Mouse (Mus musculus): ENCODE results near the gene Klhl21. TPM values are rescaled to one million over a fixed set of nuclear protein-coding genes. Genes with fewer than 3 reads are reported as not detected.
"Not testable (repeated sequence)": the region's sequence is repeated elsewhere in the genome, so short reads cannot be mapped to it uniquely, and the experiment has no call there.

Klhl21 gene
- polyA plus RNA-seq, 1 experiment, result 33.8 TPM

DNA sequence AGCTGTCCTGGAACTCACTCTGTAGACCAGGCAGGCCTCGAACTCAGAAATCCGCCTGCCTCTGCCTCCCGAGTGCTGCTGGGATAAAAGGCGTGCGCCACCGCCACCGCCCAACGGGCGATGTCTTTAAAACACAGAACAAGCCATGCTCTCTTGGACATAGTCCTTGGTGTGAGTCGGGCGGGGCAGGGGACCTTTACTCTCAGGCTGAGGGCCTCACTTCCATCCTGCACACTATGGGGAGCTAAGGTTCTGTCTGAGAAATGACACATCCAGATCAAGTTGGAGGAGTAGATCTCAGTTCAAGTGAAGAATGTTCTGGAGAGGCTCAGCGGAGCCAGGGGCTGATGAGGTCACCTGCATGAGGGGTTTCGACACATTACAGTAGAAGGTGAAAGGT is 24.3 kb downstream of the Klhl21 start:
- TF ChIP-seq CTCF (IDR thresholded peaks at IDR 0.05; ENCODE audit: borderline replicate concordance, control insufficient read depth, extremely low read depth, insufficient read depth, low read length, poor library complexity) (no peak), POLR2A (IDR thresholded peaks at IDR 0.05; ENCODE audit: control insufficient read depth, extremely low read depth, insufficient read depth, low read length, poor library complexity) (no peak)
- Histone ChIP-seq H3K36me3 (ENCODE audit: control insufficient read depth, insufficient read depth, low read length) (no peaks in the 10 kb centered on the region), H3K27ac (ENCODE audit: control insufficient read depth, insufficient read depth, low read length) (no peak overlapping the region), H3K27me3 (ENCODE audit: control insufficient read depth, insufficient read depth, low read length) (no peaks in the 10 kb centered on the region), H3K4me3 (ENCODE audit: control insufficient read depth, insufficient read depth, low read length) (no peak overlapping the region), H3K4me1 (replicated peaks; ENCODE audit: control insufficient read depth, insufficient read depth, low read length) (peaks cover 4% of the 10 kb centered on the region)
- no peak for DNase-seq
- 97% methylated on average over 13 of the region's 13 CpGs for WGBS

DNA sequence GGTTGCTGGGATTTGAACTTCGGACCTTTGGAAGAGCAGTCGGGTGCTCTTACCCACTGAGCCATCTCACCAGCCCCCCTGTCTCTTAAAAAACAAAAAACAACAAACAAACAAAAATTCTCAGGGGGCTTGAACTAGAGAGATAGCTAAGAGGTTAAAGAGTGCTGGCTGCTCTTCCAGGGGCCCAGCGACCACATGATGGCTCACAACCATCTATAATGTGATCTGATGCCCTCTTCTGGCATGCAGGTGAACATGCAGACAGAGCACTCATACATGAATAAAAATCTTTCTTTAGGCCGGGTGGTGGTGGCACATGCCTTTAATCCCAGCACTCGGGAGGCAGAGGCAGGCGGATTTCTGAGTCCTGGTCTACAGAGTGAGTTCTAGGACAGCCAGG is 27.9 kb downstream of the Klhl21 start:
- H3K4me1 ChIP-seq (replicated peaks; ENCODE audit: control insufficient read depth, insufficient read depth, low read length), result peaks cover 18% of the 10 kb centered on the region
- not testable (repeated sequence) for H3K27me3 ChIP-seq (ENCODE audit: control insufficient read depth, insufficient read depth, low read length); H3K36me3 ChIP-seq (ENCODE audit: control insufficient read depth, insufficient read depth, low read length); DNase-seq; H3K27ac ChIP-seq (ENCODE audit: control insufficient read depth, insufficient read depth, low read length); H3K4me3 ChIP-seq (ENCODE audit: control insufficient read depth, insufficient read depth, low read length)
- WGBS, result 91% methylated on average over 6 of the region's 6 CpGs

DNA sequence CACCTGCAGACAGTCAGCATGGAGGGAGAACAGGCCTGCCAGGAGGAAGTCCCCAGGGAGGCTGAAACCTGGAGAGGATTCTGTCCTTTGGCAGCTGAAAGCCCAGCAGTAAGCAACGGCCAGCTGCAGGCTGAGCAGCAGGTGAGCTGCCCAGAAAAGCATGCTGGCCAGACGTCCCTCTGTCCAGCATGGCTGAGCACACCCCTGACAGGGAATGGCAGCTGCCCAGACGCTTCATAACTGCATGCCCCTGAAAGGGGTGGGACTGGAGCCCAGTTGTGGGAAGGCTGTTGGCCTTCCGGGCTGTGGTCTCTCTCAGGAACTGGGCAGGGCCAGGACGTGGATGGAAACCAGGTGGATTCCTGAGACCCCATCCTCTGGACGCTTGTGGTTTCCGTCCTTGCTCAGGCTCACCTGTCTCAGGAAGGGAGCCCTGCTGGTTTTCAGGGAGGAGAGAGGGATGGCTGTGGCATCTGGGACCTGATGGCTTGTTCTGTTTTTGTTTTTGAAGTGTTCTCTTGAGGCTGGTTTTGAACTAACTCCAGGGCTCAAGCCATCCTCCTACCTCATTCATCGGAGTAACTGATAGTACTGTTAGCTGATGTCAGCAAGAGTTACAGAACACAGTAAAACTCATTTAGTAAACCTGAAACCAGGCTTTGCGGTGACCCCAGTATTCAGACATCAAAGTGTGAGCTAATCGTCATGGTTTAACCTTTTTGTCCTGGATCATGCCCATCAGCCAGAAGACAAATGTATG is 29.8 kb downstream of the Klhl21 start, which contains the start of gene Tas1r1:
Tas1r1 (minus strand) TSS at position 344 of the 760 bp plus-strand sequence.
- Histone ChIP-seq H3K36me3 (ENCODE audit: control insufficient read depth, insufficient read depth, low read length) (0 out of 2 replicates have a peak, but pooled peaks cover 4% of the 10 kb centered on the region), H3K4me1 (replicated peaks; ENCODE audit: control insufficient read depth, insufficient read depth, low read length) (peaks cover 18% of the 10 kb centered on the region), H3K4me3 (ENCODE audit: control insufficient read depth, insufficient read depth, low read length) (peak within 1 kb of the TSS; percentile 59), H3K27me3 (ENCODE audit: control insufficient read depth, insufficient read depth, low read length) (no peaks in the 10 kb centered on the region), H3K27ac (ENCODE audit: control insufficient read depth, insufficient read depth, low read length) (no peak within 1 kb of the TSS)
- no peak for DNase-seq
- no peak for TF ChIP-seq POLR2A (IDR thresholded peaks at IDR 0.05; ENCODE audit: control insufficient read depth, extremely low read depth, insufficient read depth, low read length, poor library complexity)
- no peak for TF ChIP-seq CTCF (IDR thresholded peaks at IDR 0.05; ENCODE audit: borderline replicate concordance, control insufficient read depth, extremely low read depth, insufficient read depth, low read length, poor library complexity)
- 23% methylated on average over 10 of the region's 10 CpGs for WGBS

DNA sequence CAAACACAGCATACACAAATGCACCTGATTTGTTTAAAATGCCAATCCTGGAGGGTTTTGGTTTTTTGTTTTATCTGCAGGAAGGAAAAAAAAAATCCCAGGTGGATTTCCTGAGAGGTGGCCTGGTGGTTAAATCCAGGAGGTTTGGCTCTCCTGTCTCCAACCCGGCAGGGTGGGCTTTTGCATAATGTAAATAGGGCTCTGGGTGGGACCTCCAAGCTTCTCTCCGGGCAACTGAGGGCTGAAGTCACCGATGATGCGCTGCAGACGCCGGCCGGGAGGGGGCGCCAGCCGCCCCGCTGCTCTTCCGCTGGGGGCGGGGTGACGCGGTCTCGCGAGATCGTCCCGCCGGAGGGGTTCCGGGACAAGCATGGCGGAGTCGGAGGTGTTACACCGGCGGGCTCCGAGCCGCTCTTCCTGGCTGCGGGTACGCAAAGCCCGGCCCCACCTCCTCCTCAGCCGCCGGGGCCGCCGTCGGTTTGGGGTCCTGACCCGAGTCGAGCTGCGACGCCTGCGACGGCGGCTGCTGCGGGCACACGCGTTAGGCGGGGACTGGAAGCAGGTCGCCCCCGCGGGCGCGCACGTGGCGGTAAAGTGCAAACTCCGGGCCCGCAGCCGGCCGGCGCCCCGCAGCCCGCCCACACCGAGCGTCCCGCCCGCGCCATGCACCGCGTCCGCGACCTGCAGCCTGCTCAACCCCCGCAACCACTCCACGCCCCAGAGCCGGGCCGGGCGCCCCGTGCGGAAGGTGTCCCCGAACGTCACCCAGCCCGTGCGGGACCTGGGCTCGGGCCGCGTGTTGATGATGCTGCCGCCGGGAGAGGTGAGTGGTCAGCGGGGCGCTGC is 30.6 kb downstream of the Klhl21 start, which contains the start of gene Nol9:
Nol9 (plus strand) TSS at position 337 of the 846 bp plus-strand sequence.
- peaks cover 18% of the 10 kb centered on the region for H3K4me1 ChIP-seq (replicated peaks; ENCODE audit: control insufficient read depth, insufficient read depth, low read length)
- peak; percentile 98 for TF ChIP-seq CTCF (IDR thresholded peaks at IDR 0.05; ENCODE audit: borderline replicate concordance, control insufficient read depth, extremely low read depth, insufficient read depth, low read length, poor library complexity)
- TF ChIP-seq POLR2A (IDR thresholded peaks at IDR 0.05; ENCODE audit: control insufficient read depth, extremely low read depth, insufficient read depth, low read length, poor library complexity), result peak; percentile 66
- 1% methylated on average over 86 of the region's 86 CpGs for WGBS
- H3K27me3 ChIP-seq (ENCODE audit: control insufficient read depth, insufficient read depth, low read length), result no peaks in the 10 kb centered on the region
- 0 out of 2 replicates have a peak, but pooled peaks cover 7% of the 10 kb centered on the region for H3K36me3 ChIP-seq (ENCODE audit: control insufficient read depth, insufficient read depth, low read length)
- H3K4me3 ChIP-seq (ENCODE audit: control insufficient read depth, insufficient read depth, low read length), result peak within 1 kb of the TSS; percentile 59
- no peak within 1 kb of the TSS for H3K27ac ChIP-seq (ENCODE audit: control insufficient read depth, insufficient read depth, low read length)
- DNase-seq, result peak; percentile 95

DNA sequence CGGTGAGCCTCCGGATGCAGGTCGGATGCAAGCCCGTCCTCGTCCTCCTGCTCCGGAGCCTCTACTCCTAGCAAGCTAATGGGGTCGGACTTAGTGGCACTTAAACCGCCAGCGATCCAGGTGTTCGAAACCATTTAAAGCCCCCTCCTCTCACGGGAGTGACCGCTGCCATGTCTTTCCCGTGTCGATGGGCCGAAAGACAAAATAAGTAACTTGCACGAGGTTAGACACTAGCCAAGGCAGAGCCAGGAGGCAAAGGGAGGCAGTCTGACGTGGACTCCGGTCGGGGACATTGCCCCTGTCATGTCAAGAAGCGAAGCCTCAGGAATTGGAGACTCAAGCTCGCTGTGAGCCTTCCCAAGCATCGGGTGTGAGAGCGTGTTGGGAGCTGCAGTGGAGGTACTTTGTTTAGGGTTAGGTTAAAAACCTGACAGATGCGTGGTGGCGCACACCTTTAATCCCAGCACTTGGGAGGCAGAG is 31.3 kb downstream of the Klhl21 start:
- Histone ChIP-seq H3K27me3 (ENCODE audit: control insufficient read depth, insufficient read depth, low read length) (no peaks in the 10 kb centered on the region), H3K36me3 (ENCODE audit: control insufficient read depth, insufficient read depth, low read length) (0 out of 2 replicates have a peak, but pooled peaks cover 7% of the 10 kb centered on the region), H3K4me1 (replicated peaks; ENCODE audit: control insufficient read depth, insufficient read depth, low read length) (peaks cover 18% of the 10 kb centered on the region), H3K4me3 (ENCODE audit: control insufficient read depth, insufficient read depth, low read length) (peak overlapping the region; percentile 59), H3K27ac (ENCODE audit: control insufficient read depth, insufficient read depth, low read length) (no peak overlapping the region)
- DNase-seq, result no peak
- TF ChIP-seq CTCF (IDR thresholded peaks at IDR 0.05; ENCODE audit: borderline replicate concordance, control insufficient read depth, extremely low read depth, insufficient read depth, low read length, poor library complexity), result no peak
- no peak for TF ChIP-seq POLR2A (IDR thresholded peaks at IDR 0.05; ENCODE audit: control insufficient read depth, extremely low read depth, insufficient read depth, low read length, poor library complexity)
- 5% methylated on average over 25 of the region's 25 CpGs for WGBS

DNA sequence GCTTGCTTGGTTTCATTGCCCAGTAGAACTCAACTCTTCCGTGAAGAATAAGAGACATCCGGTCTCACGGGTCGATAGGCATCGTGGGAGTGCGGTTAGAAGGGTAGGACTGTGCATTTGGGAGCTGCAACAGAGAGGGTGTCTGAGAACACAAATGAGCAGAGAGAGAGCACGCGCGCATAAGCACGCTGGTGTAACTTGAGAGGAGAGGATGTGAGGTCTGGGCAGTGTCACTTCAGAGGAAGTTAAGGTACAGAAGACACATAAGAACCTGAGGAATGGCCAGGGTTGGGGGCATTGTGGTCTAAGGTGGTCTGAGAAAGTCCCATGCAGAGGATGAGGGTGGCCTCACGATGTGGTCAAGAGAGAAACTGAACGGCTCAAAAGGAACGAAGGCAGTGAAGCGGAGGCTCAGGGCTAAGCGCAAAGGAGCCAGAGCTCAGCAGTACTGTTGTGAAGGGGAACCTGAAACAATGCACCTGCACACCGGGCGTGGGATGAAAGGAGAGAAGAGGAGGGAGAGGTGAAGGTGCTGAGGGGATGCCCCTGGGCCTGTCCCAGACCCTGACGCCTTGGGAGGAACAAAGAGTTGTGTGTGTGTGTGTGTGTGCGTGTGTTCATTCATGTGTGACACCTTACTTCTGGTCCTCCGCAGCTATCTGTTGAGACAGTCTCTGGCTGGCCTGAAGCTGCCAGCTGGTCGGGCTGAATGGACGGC is 33.5 kb downstream of the Klhl21 start:
- 95% methylated on average over 22 of the region's 22 CpGs for WGBS
- TF ChIP-seq CTCF (IDR thresholded peaks at IDR 0.05; ENCODE audit: borderline replicate concordance, control insufficient read depth, extremely low read depth, insufficient read depth, low read length, poor library complexity) (no peak), POLR2A (IDR thresholded peaks at IDR 0.05; ENCODE audit: control insufficient read depth, extremely low read depth, insufficient read depth, low read length, poor library complexity) (no peak)
- DNase-seq, result no peak
- peaks cover 18% of the 10 kb centered on the region for H3K4me1 ChIP-seq (replicated peaks; ENCODE audit: control insufficient read depth, insufficient read depth, low read length)
- no peak overlapping the region for H3K27ac ChIP-seq (ENCODE audit: control insufficient read depth, insufficient read depth, low read length)
- H3K36me3 ChIP-seq (ENCODE audit: control insufficient read depth, insufficient read depth, low read length), result peaks cover 23% of the 10 kb centered on the region
- H3K27me3 ChIP-seq (ENCODE audit: control insufficient read depth, insufficient read depth, low read length), result no peaks in the 10 kb centered on the region
- no peak overlapping the region for H3K4me3 ChIP-seq (ENCODE audit: control insufficient read depth, insufficient read depth, low read length)
